Mouse (Mus musculus) left cerebral cortex, adult 8-10 months (tissue): ENCODE data around the gene Gkn1. TPM values are rescaled to one million over a fixed set of nuclear protein-coding genes. Genes with fewer than 3 reads are reported as not detected.

Experiments
- DNase-seq, 2 experiments: peaks; one replicate each; pipeline ENCODE4 v3.0.0; 2022; ENCODE audit warnings: low spot score in 2 of 2
- total RNA-seq, 4 experiments: library from RNA; stranded (reverse); gene quantifications; 2 replicates each; pipeline ENCODE4 v1.2.4; 2022

The Gkn1 gene
- total RNA-seq, 4 experiments from 2014 or later: 0.30 TPM; not detected in 3

DNA sequence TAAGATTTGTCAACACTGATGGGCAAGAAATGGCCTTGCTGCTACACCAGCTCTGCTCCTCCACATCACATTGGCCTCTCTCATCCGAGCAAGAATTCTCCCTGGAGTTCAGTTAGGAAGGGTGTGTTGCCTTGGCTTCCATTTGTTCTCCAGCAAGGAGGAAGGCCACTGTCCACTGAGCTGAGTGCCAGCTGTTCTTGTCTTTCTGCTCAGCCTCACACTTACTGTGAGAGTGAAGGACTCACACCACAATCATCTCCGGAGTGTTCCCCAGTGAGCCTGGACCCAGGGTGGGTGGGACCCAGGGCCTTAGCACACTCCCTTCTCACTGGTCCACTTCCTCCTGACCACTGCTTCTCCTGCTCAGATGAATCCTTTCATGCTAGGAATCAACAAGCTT, 23.8 kb downstream of the Gkn1 start:
- no peak for DNase-seq

DNA sequence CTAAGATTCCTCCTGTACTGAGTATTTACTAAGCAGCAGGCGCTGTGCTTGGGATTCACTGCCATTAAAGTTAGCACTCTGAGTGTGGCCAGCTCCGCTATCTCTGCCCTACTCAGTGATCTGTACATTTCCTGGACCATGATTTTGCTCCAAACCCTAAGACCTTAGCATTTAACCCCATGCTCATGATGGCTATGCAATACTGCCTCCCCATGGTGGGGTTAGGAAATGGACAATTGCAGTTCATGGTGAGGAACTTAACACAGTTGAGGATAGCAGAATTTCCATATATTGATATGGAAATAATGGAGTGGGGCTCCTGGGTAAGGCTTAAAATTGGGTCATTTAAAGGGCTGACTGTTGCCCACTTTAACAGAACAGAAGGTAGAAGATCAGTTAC, 27.4 kb downstream of the Gkn1 start:
- DNase-seq: no peak

DNA sequence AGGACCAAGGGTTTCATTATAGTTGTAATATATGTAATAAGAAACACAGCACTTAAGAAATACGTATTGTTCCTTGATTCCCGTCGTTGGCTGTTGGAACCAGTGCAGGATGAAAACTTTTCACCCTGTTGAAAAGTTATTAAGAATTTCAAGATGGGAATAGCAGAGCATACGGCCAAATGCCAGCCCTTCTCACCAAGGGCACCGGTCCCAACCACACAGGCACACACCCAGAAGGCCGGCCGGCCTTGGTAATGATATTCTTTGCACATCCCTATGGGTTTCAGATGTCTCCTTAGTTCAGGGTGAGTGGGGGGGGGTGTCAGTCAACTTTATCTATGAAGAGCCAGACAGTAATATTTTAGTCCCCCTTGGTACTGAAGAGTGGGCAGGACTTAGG, 32.1 kb downstream of the Gkn1 start:
- no peak for DNase-seq

DNA sequence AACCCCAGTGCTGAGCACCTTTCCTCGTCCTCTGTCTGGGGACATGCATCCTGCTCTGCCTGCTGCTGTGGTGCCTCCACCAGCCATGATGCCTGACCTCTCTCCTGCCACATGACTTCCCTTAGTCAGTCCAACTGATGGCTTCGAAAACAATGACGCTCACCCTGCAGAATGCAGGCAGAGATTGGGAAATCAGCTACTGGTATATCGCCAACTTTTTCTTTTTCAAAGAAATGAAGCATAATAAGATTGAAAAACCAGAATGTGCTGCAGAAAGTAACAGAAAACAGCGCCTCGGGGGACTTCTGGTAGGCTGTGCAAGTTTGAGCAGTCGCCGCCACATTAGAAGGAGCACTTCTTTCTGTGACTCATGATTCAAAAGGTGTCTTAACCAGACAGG, 33.8 kb downstream of the Gkn1 start:
- no peak for DNase-seq

DNA sequence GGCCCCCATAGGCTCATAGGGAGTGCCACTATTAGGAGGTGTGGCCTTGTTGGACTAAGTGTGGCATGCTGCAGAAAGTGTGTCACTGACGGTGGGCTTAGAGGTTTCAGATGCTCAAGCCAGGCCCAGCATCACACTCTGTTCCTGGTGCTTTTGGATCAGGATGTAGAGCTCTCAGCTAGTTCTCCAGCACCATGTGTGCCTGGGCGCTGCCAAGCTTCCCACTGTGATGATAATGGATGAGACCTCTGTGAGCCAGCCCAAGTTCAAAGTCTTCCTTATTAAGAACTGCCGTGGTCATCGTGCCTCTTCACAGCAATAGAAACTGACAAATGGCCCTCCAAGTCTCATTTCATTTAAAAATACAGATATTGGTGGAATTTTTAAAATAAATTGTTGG, 38.0 kb downstream of the Gkn1 start:
- DNase-seq: no peak

DNA sequence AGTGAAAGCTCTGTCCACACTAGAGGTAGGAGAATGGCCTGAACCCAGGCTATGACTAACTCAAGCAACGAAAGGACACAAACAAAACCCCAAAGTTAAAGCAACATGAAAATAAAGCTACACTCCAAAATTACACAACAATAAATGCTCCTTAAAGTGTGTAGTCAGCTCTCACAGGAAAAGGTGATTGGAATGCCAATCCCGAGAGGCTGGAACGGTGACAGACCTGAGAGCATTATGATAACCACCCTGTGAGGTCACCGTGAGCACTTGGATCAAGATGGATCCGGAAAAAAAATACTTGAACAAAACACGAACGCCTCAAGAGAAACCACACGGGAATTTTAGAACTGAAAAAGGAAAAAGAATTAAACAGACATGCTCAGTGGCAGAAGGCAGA, 46.3 kb downstream of the Gkn1 start:
- DNase-seq: no peak

DNA sequence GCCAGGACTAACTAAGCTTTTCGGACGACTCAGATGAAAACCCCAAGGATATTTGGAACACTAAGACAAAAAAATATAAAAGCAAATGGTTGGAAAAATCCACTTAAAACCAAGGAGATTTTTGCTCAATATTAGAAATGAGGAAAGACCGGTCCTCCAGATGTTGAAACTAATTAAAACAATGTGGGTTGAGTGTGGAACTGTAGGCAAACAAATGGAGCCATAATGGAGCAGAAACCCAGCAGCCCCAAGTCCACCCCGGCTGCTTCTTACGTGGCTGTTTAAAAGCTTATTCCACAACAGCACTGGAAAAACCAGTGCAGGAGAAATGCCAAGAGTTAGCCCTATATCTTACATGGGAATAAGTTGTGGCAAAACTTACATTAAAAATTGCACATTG, 48.0 kb downstream of the Gkn1 start:
- DNase-seq: no peak

DNA sequence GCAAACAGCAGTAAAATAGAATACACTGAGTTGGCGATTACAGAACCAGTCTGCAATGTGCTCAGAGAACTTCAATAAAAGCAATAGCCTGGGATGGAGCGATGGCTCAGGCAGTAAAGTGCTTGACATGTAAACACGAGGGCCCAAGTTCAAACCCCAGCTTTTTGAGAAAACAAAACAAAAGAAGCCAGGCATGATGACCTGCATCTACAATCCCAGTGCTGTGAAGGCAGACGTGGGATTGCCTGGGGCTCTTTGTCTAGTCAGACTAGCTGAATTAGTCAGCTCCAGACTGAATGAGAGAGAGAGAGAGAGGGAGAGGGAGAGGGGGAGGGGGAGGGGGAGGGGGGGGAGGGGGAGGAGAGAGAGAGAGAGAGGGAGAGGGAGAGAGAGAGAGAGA, 48.8 kb downstream of the Gkn1 start:
- no peak for DNase-seq

Other genes starting within 250 kb of the Gkn1 start
- gene D6Ertd527e, start 246.2 kb downstream of the Gkn1 start, total RNA-seq: under 1 TPM in 1 of 4 experiments, not detected in 3; 0.41 TPM
- gene Antxr1, start 15.1 kb downstream of the Gkn1 start, total RNA-seq: 10 to 100 TPM; 15.7 to 18.7 (median 16.2) TPM
- not detected for gene Gkn2, start 22.4 kb upstream of the Gkn1 start, total RNA-seq
- 1 to 10 TPM; 3.6 to 8.7 (median 5.3) TPM for gene Gkn3, start 38.0 kb upstream of the Gkn1 start, total RNA-seq
- not detected for gene Bmp10, start 78.1 kb upstream of the Gkn1 start, total RNA-seq
- gene Arhgap25, start 182.3 kb upstream of the Gkn1 start, total RNA-seq: 10 to 100 TPM in 3 of 4 experiments, 1 to 10 TPM in 1; 10.0 to 13.5 (median 12.1) TPM
- under 1 TPM; 0.34 to 0.46 (median 0.40) TPM for gene Prokr1, start 239.8 kb upstream of the Gkn1 start, total RNA-seq